Mouse (Mus musculus): ENCODE measurements at regions not wholly inside any gene's neighbourhood (a gene's known extent, or its start where the extent isn't known, plus 50 kb on each side); places are given as distances from the start of the nearest gene placed in this dataset.

- DNase-seq, result peak; percentile 74
These were observed 108.7 kb downstream of the Gm10260 start for GRCm38 (mm10) chr13:97651761-97652160.

- DNase-seq, result peak; percentile 77
These were observed 109.3 kb downstream of the Gm10260 start for GRCm38 (mm10) chr13:97651176-97651575.

- DNase-seq, result peak; percentile 59
These were observed 110.2 kb downstream of the Gm10260 start for GRCm38 (mm10) chr13:97650191-97650590.

- no peak for DNase-seq
These were observed 112.9 kb downstream of the Gm10260 start for GRCm38 (mm10) chr13:97647486-97647885.

GRCm38 (mm10) chr13:97646021-97646385, 114.4 kb downstream of the Gm10260 start:
- DNase-seq, result peak; percentile 92

GRCm38 (mm10) chr13:97645107-97646020, 115.1 kb downstream of the Gm10260 start:
- DNase-seq, result peak; percentile 97

DNA sequence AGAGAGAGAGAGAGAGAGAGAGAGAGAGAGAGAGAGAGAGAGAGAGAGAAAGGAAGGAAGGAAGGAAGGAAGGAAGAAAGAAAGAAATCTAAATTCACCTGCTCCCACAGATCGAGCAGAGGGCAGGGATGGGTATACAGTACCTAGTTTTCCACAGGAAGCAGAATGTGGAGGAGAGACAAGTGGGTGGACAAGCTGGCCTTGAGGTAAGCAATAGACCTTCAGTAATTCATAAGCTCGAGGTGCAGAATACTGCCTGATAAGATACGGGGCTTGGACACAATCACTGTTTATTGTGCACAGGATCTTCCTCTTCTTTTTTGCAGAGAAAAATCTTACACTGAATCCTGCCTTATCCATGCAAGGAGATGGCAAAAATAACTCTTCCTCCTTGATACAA, 120.2 kb downstream of the Gm10260 start:
- DNase-seq, result peak; percentile 4

GRCm38 (mm10) chr13:97639656-97640055, 120.8 kb downstream of the Gm10260 start:
- peak; percentile 15 for DNase-seq

GRCm38 (mm10) chr13:97638457-97639088, 121.9 kb downstream of the Gm10260 start:
- peak; percentile 52 for DNase-seq

DNA sequence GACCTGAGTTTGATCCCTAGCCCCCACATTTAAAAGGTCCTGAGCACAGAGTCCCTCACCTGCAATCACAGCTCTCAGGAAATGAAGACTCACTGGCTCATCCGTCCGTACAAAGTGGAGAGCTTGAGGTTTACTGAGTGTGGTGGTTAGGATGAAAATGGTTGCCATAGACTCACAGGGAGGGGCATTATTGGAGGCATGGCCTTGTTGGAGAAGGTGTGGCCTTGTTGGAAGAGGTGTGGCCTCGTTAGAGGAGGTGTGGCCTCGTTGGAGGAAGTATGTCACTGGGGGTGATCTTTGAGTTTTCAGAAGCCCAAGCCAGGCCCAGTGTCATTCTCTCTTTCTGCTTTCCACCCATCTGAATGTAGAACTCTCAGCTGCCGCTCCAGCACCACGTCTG, 122.9 kb downstream of the Gm10260 start:
- DNase-seq, result peak; percentile 62

DNA sequence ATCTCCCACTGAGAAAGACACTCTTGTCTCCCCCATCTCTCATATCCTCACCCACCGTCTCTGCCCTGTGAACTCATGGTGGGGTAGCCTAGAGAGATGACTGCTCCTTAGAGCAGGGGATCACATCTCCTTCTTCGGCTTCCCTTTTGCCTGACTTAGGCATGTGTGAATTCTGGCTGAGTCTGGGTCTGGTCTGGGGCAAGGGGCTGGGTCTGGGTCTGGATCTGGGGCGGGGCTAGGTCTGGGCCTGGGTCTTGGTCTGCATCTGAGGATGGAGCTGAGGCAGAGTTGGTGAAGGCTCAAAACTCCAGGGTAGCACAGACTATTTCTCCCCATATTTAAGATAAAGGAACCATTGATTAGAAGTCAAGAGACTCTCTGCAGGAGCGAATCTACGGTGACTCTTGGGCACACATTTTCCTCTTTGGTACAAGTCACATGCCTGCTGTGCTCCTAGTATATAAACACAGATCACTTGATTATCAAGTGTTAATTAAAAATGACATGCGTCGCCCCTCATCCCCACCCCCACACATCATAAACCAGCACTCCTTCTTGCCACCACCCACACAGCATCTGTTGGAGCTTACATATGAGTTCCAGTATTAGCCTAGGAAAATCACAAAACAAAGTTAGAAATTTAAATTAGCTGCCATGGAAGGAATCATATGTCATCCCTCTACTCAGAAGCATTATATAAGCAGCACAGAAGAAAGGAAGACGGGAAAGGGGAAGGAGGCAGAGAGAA, 126.2 kb downstream of the Gm10260 start:
- DNase-seq, result peak; percentile 83

DNA sequence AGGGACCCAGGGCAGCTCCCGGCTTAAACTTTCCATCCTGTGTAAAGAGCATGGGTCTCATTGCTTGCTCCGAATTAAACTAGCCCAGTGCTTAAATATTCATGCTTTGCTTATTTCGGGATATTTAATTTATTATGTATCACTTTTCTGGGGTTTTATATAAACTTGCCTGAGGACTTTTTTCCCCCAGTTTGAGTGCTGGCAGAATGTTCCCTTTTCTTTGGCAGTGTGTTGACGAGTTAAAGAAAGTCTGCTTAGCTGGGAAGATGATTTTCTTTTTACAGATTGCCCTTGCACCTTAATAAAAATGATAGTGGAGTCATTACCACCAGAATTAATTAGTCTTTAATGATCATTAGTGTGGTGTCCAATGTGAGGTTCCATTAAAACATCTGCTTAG, 126.9 kb downstream of the Gm10260 start:
- DNase-seq, result peak; percentile 71

DNA sequence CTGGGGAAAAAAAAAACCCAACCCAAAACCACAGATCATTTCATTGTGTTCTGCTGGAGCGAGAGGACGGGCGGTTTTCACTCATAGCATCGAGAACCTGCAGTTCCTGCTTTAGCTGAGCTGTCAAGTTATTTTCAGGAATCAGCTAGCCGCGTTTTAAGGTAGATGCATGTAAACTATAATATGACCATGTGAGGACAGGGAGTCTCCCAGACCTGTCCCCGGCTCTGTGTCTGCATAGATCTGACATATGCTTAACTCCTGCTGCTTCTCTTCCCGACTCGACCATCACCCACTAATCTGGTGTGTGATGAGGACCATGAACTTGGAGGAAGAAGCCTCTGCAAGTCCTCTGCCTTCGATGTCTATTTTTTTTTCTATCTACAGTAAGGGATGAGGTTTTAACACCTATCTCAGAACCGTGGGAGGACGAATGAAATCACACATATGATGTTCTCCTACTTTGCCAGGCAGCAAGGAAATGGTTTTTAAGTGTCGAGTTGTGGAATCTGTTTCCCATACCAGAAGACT, 128.5 kb downstream of the Gm10260 start:
- peak; percentile 85 for DNase-seq

- DNase-seq, result peak; percentile 91
These were observed 129.5 kb downstream of the Gm10260 start for GRCm38 (mm10) chr13:97630921-97631320.

- peak; percentile 78 for DNase-seq
These were observed 131.8 kb downstream of the Gm10260 start for GRCm38 (mm10) chr13:97628608-97629007.

DNA sequence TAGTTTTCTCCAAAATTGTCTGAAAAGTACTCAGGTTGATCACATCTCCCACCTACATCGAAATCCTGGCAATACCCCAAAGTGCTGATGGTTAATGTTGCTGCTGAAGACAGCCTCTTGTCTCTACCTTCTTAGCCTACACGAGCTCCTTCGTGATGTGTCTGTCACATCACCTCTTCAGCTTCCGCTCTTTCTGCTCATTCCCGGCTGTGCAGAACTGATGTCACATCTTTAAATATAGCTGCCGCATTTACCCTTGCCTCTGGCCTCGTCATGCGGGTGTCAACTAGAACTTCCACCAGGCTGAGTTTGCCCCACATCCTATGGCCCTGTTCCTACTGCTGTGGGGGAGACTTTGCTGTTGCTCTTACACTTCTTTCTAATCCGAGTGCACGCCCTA, 133.2 kb downstream of the Gm10260 start:
- peak; percentile 90 for DNase-seq

GRCm38 (mm10) chr13:97626786-97627185, 133.6 kb downstream of the Gm10260 start:
- DNase-seq, result peak; percentile 77

DNA sequence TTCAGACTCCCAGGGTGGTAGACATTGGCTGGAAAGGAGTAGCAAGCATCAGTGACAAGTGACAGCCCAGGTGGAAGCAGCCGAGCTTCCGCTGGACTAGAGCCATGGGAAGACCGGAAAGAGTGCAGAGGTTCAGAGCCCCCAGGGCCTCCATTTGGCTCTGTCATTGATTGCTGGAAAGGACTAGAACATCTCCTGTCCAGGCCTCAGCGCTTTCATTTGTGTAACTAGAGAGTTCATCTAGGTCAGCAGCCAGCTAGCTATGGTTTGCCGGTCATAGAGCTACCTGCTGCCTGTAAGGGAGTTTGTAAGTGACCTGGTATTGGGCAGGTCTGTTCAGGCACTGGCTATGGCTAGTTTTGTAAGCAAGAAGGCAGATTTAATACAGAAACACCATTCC, 134.3 kb downstream of the Gm10260 start:
- DNase-seq, result peak; percentile 87

DNA sequence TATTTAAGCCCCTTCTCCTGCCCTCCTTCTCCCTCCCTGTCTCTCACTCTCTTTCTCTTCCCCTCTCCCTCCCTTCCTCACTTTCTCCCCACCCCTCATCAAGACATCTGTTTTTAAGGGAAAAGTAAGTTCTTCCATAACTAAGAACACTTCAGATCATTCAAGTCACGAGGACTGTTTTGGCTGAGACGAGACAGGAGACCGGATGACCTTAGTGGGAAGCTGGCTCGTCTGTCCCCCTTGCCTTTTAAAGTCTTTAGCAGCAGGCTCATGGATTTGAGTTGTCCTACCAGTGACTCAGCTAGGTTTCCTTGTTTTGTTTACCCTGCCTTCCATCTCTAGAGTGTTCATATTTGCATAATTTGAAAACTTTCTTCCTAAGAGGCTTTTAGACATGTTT, 135.0 kb downstream of the Gm10260 start:
- peak; percentile 87 for DNase-seq

- peak; percentile 92 for DNase-seq
These were observed 142.2 kb downstream of the Gm10260 start for GRCm38 (mm10) chr13:97618190-97618586.

DNA sequence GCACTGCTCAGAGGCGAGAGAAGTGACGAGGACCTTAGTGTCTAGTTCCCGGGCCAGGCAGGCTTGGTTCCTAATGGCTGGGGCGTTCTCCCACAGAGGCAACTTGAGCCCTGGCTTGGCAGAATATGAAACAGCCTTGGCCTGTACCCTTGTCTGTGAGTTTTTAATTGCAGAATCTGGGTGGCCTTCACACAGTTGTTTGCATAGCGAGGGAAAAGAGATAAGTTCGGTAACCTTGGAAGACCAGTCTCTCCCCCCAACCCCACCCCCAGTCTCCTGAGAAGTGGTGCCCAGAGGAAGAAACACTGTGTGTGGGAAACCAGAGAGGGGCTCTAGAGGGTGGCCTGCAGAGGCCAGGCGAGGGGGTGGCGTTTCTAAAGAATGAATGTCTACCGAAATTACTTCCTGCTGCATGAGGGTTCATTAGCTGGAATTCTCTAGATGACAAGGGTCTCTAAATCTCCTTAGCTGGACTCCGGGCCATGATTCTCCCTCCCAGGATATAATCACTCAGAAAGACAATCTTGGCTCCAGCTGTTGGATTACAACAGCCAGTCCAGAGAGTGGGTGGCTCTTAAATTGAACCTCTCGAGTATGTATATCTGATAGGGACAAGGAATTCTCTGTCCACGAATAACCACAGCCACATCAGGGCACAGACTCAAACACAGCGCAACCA, 142.8 kb downstream of the Gm10260 start:
- DNase-seq, result peak; percentile 93

DNA sequence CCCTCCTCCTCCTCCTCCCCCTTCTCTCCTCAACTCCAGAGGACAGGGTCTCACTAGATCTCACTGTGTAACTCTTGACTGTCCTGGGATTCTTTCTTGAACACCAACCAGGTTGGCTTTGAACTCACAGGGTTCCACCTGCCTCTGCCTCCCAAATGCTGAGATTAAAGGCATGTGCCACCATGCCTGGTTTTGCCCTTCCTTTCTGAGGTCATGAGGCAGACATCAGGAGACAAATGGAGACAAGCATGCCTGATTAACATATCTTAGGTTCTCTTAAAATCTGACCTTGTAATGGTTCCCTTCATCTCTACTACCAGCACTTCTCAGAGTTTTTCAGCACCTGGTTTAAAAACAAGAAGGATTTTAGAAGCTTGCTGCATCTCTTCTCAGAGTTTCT, 143.5 kb downstream of the Gm10260 start:
- DNase-seq, result peak; percentile 79

Data from heart, adult 11 months (tissue).